Comparison of ENCODE assay signal across 11 mouse cellular contexts in genomic region chr3:83098546-83099034, GRCm38 (mm10). TPM values are rescaled to one million over a fixed set of nuclear protein-coding genes. Genes with fewer than 3 reads are reported as not detected.
A peak's percentile ranks its signal among the peaks of the same experiment; 100 is the strongest.
DNase-seq lines count a peak whose midpoint lies in the region; ATAC-seq and TF ChIP-seq lines count a peak whose summit lies in the region.
"Had no signal": no experiment of that assay in that cellular context is flagged by ENCODE, and none has a peak within 500 bp of the region (broad histone marks: within the 10 kb centered on the region; RNA-seq: fewer than 3 reads in every experiment).

No protein-coding gene starts in this region.

- 0 out of 2 replicates have a peak, but pooled peaks cover 5% of the 10 kb centered on the region for H3K4me1 ChIP-seq in heart, postnatal 0 days (ENCODE audit: control insufficient read depth, insufficient read depth)
- no peaks in the 10 kb centered on the region for H3K4me1 ChIP-seq in embryonic facial prominence, embryonic 11.5 days (ENCODE audit: control insufficient read depth, insufficient read depth, low read length)
- H3K4me1 ChIP-seq in intestine, postnatal 0 days (replicated peaks; ENCODE audit: control insufficient read depth, insufficient read depth, low read length), result no peaks in the 10 kb centered on the region
- peaks cover 12% of the 10 kb centered on the region for H3K4me1 ChIP-seq in neural tube, embryonic 11.5 days (ENCODE audit: control insufficient read depth, insufficient read depth, low read length)

- no peaks in the 10 kb centered on the region for H3K36me3 ChIP-seq in heart, postnatal 0 days (replicated peaks; ENCODE audit: control insufficient read depth, insufficient read depth, low read length)
- no peaks in the 10 kb centered on the region for H3K36me3 ChIP-seq in embryonic facial prominence, embryonic 11.5 days (replicated peaks; ENCODE audit: control insufficient read depth, insufficient read depth, low read depth, low read length)
- no peaks in the 10 kb centered on the region for H3K36me3 ChIP-seq in intestine, postnatal 0 days (ENCODE audit: control insufficient read depth, insufficient read depth)
- H3K36me3 ChIP-seq in neural tube, embryonic 11.5 days (ENCODE audit: control insufficient read depth, insufficient read depth, low read length), result no peaks in the 10 kb centered on the region

- no peaks in the 10 kb centered on the region for H3K9me3 ChIP-seq in heart, postnatal 0 days (replicated peaks; ENCODE audit: control insufficient read depth, low read length)
- H3K9me3 ChIP-seq in embryonic facial prominence, embryonic 11.5 days (replicated peaks; ENCODE audit: control insufficient read depth, low read length), result no peaks in the 10 kb centered on the region
- no peaks in the 10 kb centered on the region for H3K9me3 ChIP-seq in intestine, postnatal 0 days (ENCODE audit: control insufficient read depth)
- no peaks in the 10 kb centered on the region for H3K9me3 ChIP-seq in neural tube, embryonic 11.5 days (ENCODE audit: control insufficient read depth, low read length)

- H3K27ac ChIP-seq in heart, postnatal 0 days (ENCODE audit: low read depth), result no peak overlapping the region
- no peak overlapping the region for H3K27ac ChIP-seq in embryonic facial prominence, embryonic 11.5 days (replicated peaks; ENCODE audit: low read depth, low read length)
- no peak overlapping the region for H3K27ac ChIP-seq in intestine, postnatal 0 days (ENCODE audit: low read depth, low read length)
- peak overlapping the region; percentile 49; the same call in 1 of the 2 replicates for H3K27ac ChIP-seq in neural tube, embryonic 11.5 days (ENCODE audit: low read depth, low read length)

- no peak for TF ChIP-seq EP300 in heart, postnatal 0 days (IDR thresholded peaks at IDR 0.05; ENCODE audit: low read depth)

- ATAC-seq in heart, postnatal 0 days (ENCODE audit: insufficient read depth, low read depth), result no peak
- ATAC-seq in embryonic facial prominence, embryonic 11.5 days (replicated peaks; ENCODE audit: insufficient number of reproducible peaks, low FRiP score, low TSS enrichment, low read depth), result peak; percentile 67
- ATAC-seq in intestine, postnatal 0 days, result no peak
- ATAC-seq in neural tube, embryonic 11.5 days (ENCODE audit: insufficient read depth, low FRiP score, low TSS enrichment), result peak; percentile 72
- no peak for ATAC-seq in inflammation-experienced regulatory T-cells, adult 6 months

- peak overlapping the region; percentile 25 for H3K4me3 ChIP-seq in heart, postnatal 0 days (ENCODE audit: low read depth, low read length)
- H3K4me3 ChIP-seq in embryonic facial prominence, embryonic 11.5 days (ENCODE audit: low read depth, low read length), result no peak overlapping the region
- H3K4me3 ChIP-seq in intestine, postnatal 0 days (ENCODE audit: low read depth, low read length), result peak overlapping the region; percentile 16
- peak overlapping the region; percentile 21; the same call in 1 of the 2 replicates for H3K4me3 ChIP-seq in neural tube, embryonic 11.5 days (ENCODE audit: low read depth, low read length)

- no peaks in the 10 kb centered on the region for H3K27me3 ChIP-seq in heart, postnatal 0 days (ENCODE audit: control insufficient read depth, insufficient read depth, low read length)
- no peaks in the 10 kb centered on the region for H3K27me3 ChIP-seq in embryonic facial prominence, embryonic 11.5 days (ENCODE audit: control insufficient read depth, insufficient read depth, low read length)
- no peaks in the 10 kb centered on the region for H3K27me3 ChIP-seq in intestine, postnatal 0 days (replicated peaks; ENCODE audit: control insufficient read depth, insufficient read depth, low read length)
- no peaks in the 10 kb centered on the region for H3K27me3 ChIP-seq in neural tube, embryonic 11.5 days (ENCODE audit: control insufficient read depth, insufficient read depth, low read length)

- intact Hi-C loops in heart, postnatal 14 days (cut with DNase I), result no loop called here

- H3K4me2 ChIP-seq in heart, postnatal 0 days (ENCODE audit: low read depth, low read length), result peak overlapping the region; percentile 48
- peak overlapping the region; percentile 24 for H3K4me2 ChIP-seq in embryonic facial prominence, embryonic 11.5 days (ENCODE audit: low read depth, low read length)
- H3K4me2 ChIP-seq in intestine, postnatal 0 days (replicated peaks; ENCODE audit: low read depth), result peak overlapping the region; percentile 52
- peak overlapping the region; percentile 42 for H3K4me2 ChIP-seq in neural tube, embryonic 11.5 days (ENCODE audit: low read depth)

- no peak for TF ChIP-seq CTCF in heart, postnatal 0 days (IDR thresholded peaks at IDR 0.05; ENCODE audit: low read depth)
- no peak for TF ChIP-seq CTCF in intestine, postnatal 0 days (IDR thresholded peaks at IDR 0.05; ENCODE audit: low read depth)

- no peak for DNase-seq in heart, postnatal 0 days (ENCODE audit: low spot score)
- no peak for DNase-seq in heart, postnatal 14 days
- DNase-seq in embryonic facial prominence, embryonic 11.5 days (ENCODE audit: low spot score), result peak; percentile 51
- DNase-seq in neural tube, embryonic 11.5 days (ENCODE audit: low spot score), result peak; percentile 65
- DNase-seq in kidney, postnatal 25 days, result no peak
- no peak for DNase-seq in cerebellum, adult 9-10 months

- 0 out of 2 replicates have a peak overlapping the region, but pooled peaks have one; percentile 1 for H3K9ac ChIP-seq in heart, postnatal 0 days (replicated peaks; ENCODE audit: low read depth, low read length)
- no peak overlapping the region; the same call in 1 of the 2 replicates for H3K9ac ChIP-seq in embryonic facial prominence, embryonic 11.5 days (replicated peaks; ENCODE audit: low read length)
- H3K9ac ChIP-seq in intestine, postnatal 0 days (ENCODE audit: low read depth, low read length), result no peak overlapping the region
- peak overlapping the region; percentile 41 for H3K9ac ChIP-seq in neural tube, embryonic 11.5 days (ENCODE audit: low read length)

- 12% methylated on average over 14 of the region's 14 CpGs for WGBS in heart, postnatal 0 days
- WGBS in embryonic facial prominence, embryonic 11.5 days, result 16% methylated on average over 14 of the region's 14 CpGs
- WGBS in intestine, postnatal 0 days, result 15% methylated on average over 14 of the region's 14 CpGs
- WGBS in neural tube, embryonic 11.5 days, result 3% methylated on average over 14 of the region's 14 CpGs

RNA-seq across cellular contexts. Expression of gene Dchs2, which starts 29.2 kb away (rescaled TPM):
- 0.19 and 1.1 TPM in 2 replicates for total RNA-seq in heart, postnatal 0 days (2014; rRNA removed; ENCODE audit: low replicate concordance)
- polyA plus RNA-seq in heart, postnatal 0 days (2015; fragmentation: Nextera tagmentation; extraction: Ambion mirVana), result 0.04 TPM in 2 replicates
- total RNA-seq in heart, postnatal 14 days (2021), result 1 to 10 TPM; 1.0 to 1.3 TPM
- 0.11 and 0.14 TPM in 2 replicates for polyA plus RNA-seq in embryonic facial prominence, embryonic 11.5 days (2014; fragmentation: Nextera tagmentation; extraction: Ambion mirVana)
- polyA plus RNA-seq in intestine, postnatal 0 days (2015; fragmentation: Nextera tagmentation; extraction: Ambion mirVana), result 0.07 and 0.08 TPM in 2 replicates
- 1.1 and 1.2 TPM in 2 replicates for polyA plus RNA-seq in neural tube, embryonic 11.5 days (2014; fragmentation: Nextera tagmentation; extraction: Ambion mirVana)
- polyA plus RNA-seq in inflammation-experienced regulatory T-cells, adult 6 months (2017; shearing (Covaris generic)), result not detected
- total RNA-seq: MEL had no signal

RNA-seq across cellular contexts. Expression of gene Plrg1, which starts 43.3 kb away (rescaled TPM):
- 46.2 and 61.9 TPM in 2 replicates for total RNA-seq in heart, postnatal 0 days (2014; rRNA removed; ENCODE audit: low replicate concordance)
- 40.8 and 43.4 TPM in 2 replicates for polyA plus RNA-seq in heart, postnatal 0 days (2015; fragmentation: Nextera tagmentation; extraction: Ambion mirVana)
- total RNA-seq in heart, postnatal 14 days (2021), result 10 to 100 TPM; 26.4 to 31.5 TPM
- 141 TPM in 2 replicates for polyA plus RNA-seq in embryonic facial prominence, embryonic 11.5 days (2014; fragmentation: Nextera tagmentation; extraction: Ambion mirVana)
- 36.3 and 38.0 TPM in 2 replicates for polyA plus RNA-seq in intestine, postnatal 0 days (2015; fragmentation: Nextera tagmentation; extraction: Ambion mirVana)
- 141 and 149 TPM in 2 replicates for polyA plus RNA-seq in neural tube, embryonic 11.5 days (2014; fragmentation: Nextera tagmentation; extraction: Ambion mirVana)
- polyA plus RNA-seq in inflammation-experienced regulatory T-cells, adult 6 months (2017; shearing (Covaris generic)), result 10 to 100 TPM; 53.1 to 55.3 (median 55.0) TPM

RNA-seq across cellular contexts. Expression of gene Fgb, which starts 48.9 kb away (rescaled TPM):
- 1.8 TPM in 1 of 2 replicates, not detected in the other for total RNA-seq in heart, postnatal 0 days (2014; rRNA removed; ENCODE audit: low replicate concordance)
- 0.03 and 0.16 TPM in 2 replicates for polyA plus RNA-seq in heart, postnatal 0 days (2015; fragmentation: Nextera tagmentation; extraction: Ambion mirVana)
- total RNA-seq in heart, postnatal 14 days (2021), result not detected
- polyA plus RNA-seq in embryonic facial prominence, embryonic 11.5 days (2014; fragmentation: Nextera tagmentation; extraction: Ambion mirVana), result 0.08 and 0.14 TPM in 2 replicates
- 7.5 and 8.7 TPM in 2 replicates for polyA plus RNA-seq in intestine, postnatal 0 days (2015; fragmentation: Nextera tagmentation; extraction: Ambion mirVana)
- polyA plus RNA-seq in neural tube, embryonic 11.5 days (2014; fragmentation: Nextera tagmentation; extraction: Ambion mirVana), result 0.08 and 0.16 TPM in 2 replicates
- not detected for polyA plus RNA-seq in inflammation-experienced regulatory T-cells, adult 6 months (2017; shearing (Covaris generic))
- total RNA-seq: heart, adult 18-20 months; MEL had no signal
- polyA plus RNA-seq: spleen, adult 2 months had no signal

Comparison
In these comparisons a context has a peak if more than half of its experiments do, and no peak if none do; other contexts are left out.
1. ATAC-seq: peak in embryonic facial prominence, embryonic 11.5 days (single experiment) and neural tube, embryonic 11.5 days (single experiment); none in heart, postnatal 0 days (single experiment), intestine, postnatal 0 days (single experiment) and inflammation-experienced regulatory T-cells, adult 6 months (single experiment).
2. DNase-seq: peak in embryonic facial prominence, embryonic 11.5 days (single experiment) and neural tube, embryonic 11.5 days (single experiment); none in heart, postnatal 0 days (single experiment), heart, postnatal 14 days (0 of 2), kidney, postnatal 25 days (0 of 2) and cerebellum, adult 9-10 months (single experiment).
3. H3K9ac ChIP-seq: peak in heart, postnatal 0 days (single experiment) and neural tube, embryonic 11.5 days (single experiment); none in embryonic facial prominence, embryonic 11.5 days (single experiment) and intestine, postnatal 0 days (single experiment).
4. Peak in every context shown above with its lines, with median percentiles within 50 percentile points of each other: H3K4me2 ChIP-seq.